Mouse (Mus musculus): ENCODE measurements around the gene Ap1m1. TPM values are rescaled to one million over a fixed set of nuclear protein-coding genes. Genes with fewer than 3 reads are reported as not detected.
A peak's percentile ranks its signal among the peaks of the same experiment; 100 is the strongest.

Gene Ap1m1
- total RNA-seq, 1 experiment: 21.2 TPM

GRCm38 (mm10) chr8:72266671-72267070 lies 26.9 kb downstream of the Ap1m1 start:
- no peaks in the 10 kb centered on the region; the same call in 1 of the 2 replicates for H3K36me3 ChIP-seq (ENCODE audit: control insufficient read depth, insufficient read depth, low read length, poor library complexity, severe bottlenecking)
- DNase-seq (ENCODE audit: low read depth, low spot score): no peak
- H3K4me1 ChIP-seq (ENCODE audit: control insufficient read depth in 2 of 2, insufficient read depth in 2 of 2, low read length in 2 of 2, poor library complexity in 1 of 2): peaks cover 7 to 15% of the 10 kb centered on the region in 2 experiments
- H3K9ac ChIP-seq (ENCODE audit: insufficient read depth, low read depth, low read length, poor library complexity, severe bottlenecking): no peak overlapping the region
- in situ Hi-C loops (cut with MboI; ENCODE audit: low sequenced_read_pairs in 2 of 2, unreplicated experiment in 2 of 2): loop anchor here (5.0 to 10.0 kb wide), 2 partner anchors 98 to 101 kb away; no protein-coding TSS in a partner anchor
- H3K4me3 ChIP-seq (ENCODE audit: insufficient read depth in 1 of 2, low read depth in 1 of 2, low read length in 2 of 2, poor library complexity in 1 of 2, severe bottlenecking in 1 of 2): no peak overlapping the region
- H3K27ac ChIP-seq (ENCODE audit: insufficient read depth, low read depth, low read length, poor library complexity, severe bottlenecking): no peak overlapping the region
- H3K9me3 ChIP-seq (ENCODE audit: control insufficient read depth, insufficient read depth, low read depth, low read length): no peaks in the 10 kb centered on the region
- TF ChIP-seq ZC3H11A (IDR thresholded peaks at IDR 0.05; ENCODE audit: borderline replicate concordance, low read depth, low read length) (no peak), MAFK (IDR thresholded peaks at IDR 0.05; ENCODE audit: insufficient read depth, low read depth, low read length) (no peak), CHD2 (IDR thresholded peaks at IDR 0.05; ENCODE audit: low read depth, low read length) (no peak), ZNF384 (IDR thresholded peaks at IDR 0.05; ENCODE audit: low read depth, low read length) (no peak), HCFC1 (IDR thresholded peaks at IDR 0.05; ENCODE audit: borderline replicate concordance, insufficient read depth, low read length) (no peak)

GRCm38 (mm10) chr8:72267106-72267505 lies 27.3 kb downstream of the Ap1m1 start:
- peaks cover 8 to 19% of the 10 kb centered on the region in 2 experiments for H3K4me1 ChIP-seq (ENCODE audit: control insufficient read depth in 2 of 2, insufficient read depth in 2 of 2, low read length in 2 of 2, poor library complexity in 1 of 2)
- H3K27ac ChIP-seq (ENCODE audit: insufficient read depth, low read depth, low read length, poor library complexity, severe bottlenecking): no peak overlapping the region
- in situ Hi-C loops (cut with MboI; ENCODE audit: low sequenced_read_pairs in 2 of 2, unreplicated experiment in 2 of 2): loop anchor here (5.0 to 10.0 kb wide), 2 partner anchors 98 to 100 kb away; no protein-coding TSS in a partner anchor
- no peak for DNase-seq (ENCODE audit: low read depth, low spot score)
- H3K9ac ChIP-seq (ENCODE audit: insufficient read depth, low read depth, low read length, poor library complexity, severe bottlenecking): no peak overlapping the region
- TF ChIP-seq MAFK (IDR thresholded peaks at IDR 0.05; ENCODE audit: insufficient read depth, low read depth, low read length): no peak
- TF ChIP-seq CHD2 (IDR thresholded peaks at IDR 0.05; ENCODE audit: low read depth, low read length): no peak
- TF ChIP-seq ZC3H11A (IDR thresholded peaks at IDR 0.05; ENCODE audit: borderline replicate concordance, low read depth, low read length): no peak
- no peak for TF ChIP-seq ZNF384 (IDR thresholded peaks at IDR 0.05; ENCODE audit: low read depth, low read length)
- no peak for TF ChIP-seq HCFC1 (IDR thresholded peaks at IDR 0.05; ENCODE audit: borderline replicate concordance, insufficient read depth, low read length)
- no peak overlapping the region for H3K4me3 ChIP-seq (ENCODE audit: insufficient read depth in 1 of 2, low read depth in 1 of 2, low read length in 2 of 2, poor library complexity in 1 of 2, severe bottlenecking in 1 of 2)
- H3K9me3 ChIP-seq (ENCODE audit: control insufficient read depth, insufficient read depth, low read depth, low read length): no peaks in the 10 kb centered on the region
- H3K36me3 ChIP-seq (ENCODE audit: control insufficient read depth, insufficient read depth, low read length, poor library complexity, severe bottlenecking): no peaks in the 10 kb centered on the region; the same call in 1 of the 2 replicates

- DNase-seq (ENCODE audit: low read depth, low spot score): no peak
- peak overlapping the region; percentile 56 for H3K9ac ChIP-seq (ENCODE audit: insufficient read depth, low read depth, low read length, poor library complexity, severe bottlenecking)
- peak overlapping the region; percentile 40; the same call in 1 of the 2 replicates for H3K27ac ChIP-seq (ENCODE audit: insufficient read depth, low read depth, low read length, poor library complexity, severe bottlenecking)
Observed at GRCm38 (mm10) chr8:72268356-72268755, 28.5 kb downstream of the Ap1m1 start.

GRCm38 (mm10) chr8:72270606-72271005 lies 30.8 kb downstream of the Ap1m1 start:
- Histone ChIP-seq H3K36me3 (ENCODE audit: control insufficient read depth, insufficient read depth, low read length, poor library complexity, severe bottlenecking) (no peaks in the 10 kb centered on the region; the same call in 1 of the 2 replicates), H3K9me3 (ENCODE audit: control insufficient read depth, insufficient read depth, low read depth, low read length) (no peaks in the 10 kb centered on the region), H3K4me3 (ENCODE audit: insufficient read depth in 1 of 2, low read depth in 1 of 2, low read length in 2 of 2, poor library complexity in 1 of 2, severe bottlenecking in 1 of 2) (peak overlapping the region; percentile 51 to 56; a peak in 3 of 4 replicates), H3K27ac (ENCODE audit: insufficient read depth, low read depth, low read length, poor library complexity, severe bottlenecking) (peak overlapping the region; percentile 83), H3K9ac (ENCODE audit: insufficient read depth, low read depth, low read length, poor library complexity, severe bottlenecking) (peak overlapping the region; percentile 70), H3K4me1 (ENCODE audit: control insufficient read depth in 2 of 2, insufficient read depth in 2 of 2, low read length in 2 of 2, poor library complexity in 1 of 2) (peaks cover 10 to 21% of the 10 kb centered on the region in 2 experiments)
- TF ChIP-seq ZC3H11A (IDR thresholded peaks at IDR 0.05; ENCODE audit: borderline replicate concordance, low read depth, low read length): no peak
- TF ChIP-seq CHD2 (IDR thresholded peaks at IDR 0.05; ENCODE audit: low read depth, low read length): no peak
- no peak for TF ChIP-seq ZNF384 (IDR thresholded peaks at IDR 0.05; ENCODE audit: low read depth, low read length)
- no peak for TF ChIP-seq MAFK (IDR thresholded peaks at IDR 0.05; ENCODE audit: insufficient read depth, low read depth, low read length)
- no peak for TF ChIP-seq HCFC1 (IDR thresholded peaks at IDR 0.05; ENCODE audit: borderline replicate concordance, insufficient read depth, low read length)
- DNase-seq (ENCODE audit: low read depth, low spot score): no peak
- in situ Hi-C loops (cut with MboI; ENCODE audit: low sequenced_read_pairs in 2 of 2, unreplicated experiment in 2 of 2): no loop called here

More at GRCm38 (mm10) chr8:72268356-72268755, 28.5 kb downstream of the Ap1m1 start:
- in situ Hi-C loops (cut with MboI; ENCODE audit: low sequenced_read_pairs in 2 of 2, unreplicated experiment in 2 of 2): loop anchor here (5.0 to 10.0 kb wide), 2 partner anchors 96 to 99 kb away; no protein-coding TSS in a partner anchor
- Histone ChIP-seq H3K9me3 (ENCODE audit: control insufficient read depth, insufficient read depth, low read depth, low read length) (no peaks in the 10 kb centered on the region), H3K4me3 (ENCODE audit: insufficient read depth in 1 of 2, low read depth in 1 of 2, low read length in 2 of 2, poor library complexity in 1 of 2, severe bottlenecking in 1 of 2) (peak overlapping the region; percentile 7 to 33; a peak in 3 of 4 replicates), H3K36me3 (ENCODE audit: control insufficient read depth, insufficient read depth, low read length, poor library complexity, severe bottlenecking) (no peaks in the 10 kb centered on the region; the same call in 1 of the 2 replicates), H3K4me1 (ENCODE audit: control insufficient read depth in 2 of 2, insufficient read depth in 2 of 2, low read length in 2 of 2, poor library complexity in 1 of 2) (peaks cover 10 to 21% of the 10 kb centered on the region in 2 experiments)
- TF ChIP-seq CHD2 (IDR thresholded peaks at IDR 0.05; ENCODE audit: low read depth, low read length) (no peak), ZC3H11A (IDR thresholded peaks at IDR 0.05; ENCODE audit: borderline replicate concordance, low read depth, low read length) (no peak), MAFK (IDR thresholded peaks at IDR 0.05; ENCODE audit: insufficient read depth, low read depth, low read length) (no peak), ZNF384 (IDR thresholded peaks at IDR 0.05; ENCODE audit: low read depth, low read length) (no peak), HCFC1 (IDR thresholded peaks at IDR 0.05; ENCODE audit: borderline replicate concordance, insufficient read depth, low read length) (no peak)
